Mouse (Mus musculus) kidney, embryonic 14.5 days (tissue): ENCODE data around the gene Kif23. TPM values are rescaled to one million over a fixed set of nuclear protein-coding genes. Genes with fewer than 3 reads are reported as not detected.

ENCODE experiments used
- ATAC-seq: fragments of 200-750 bp; cut with Nextera tagmentation; 2 replicates; pipeline ENCODE4 v1.8.0; 2017; ENCODE audit warnings: moderate number of reproducible peaks, mild to moderate bottlenecking, moderate TSS enrichment, moderate library complexity; ENCODE audit not compliant: low FRiP score, low TSS enrichment
- H3K27ac ChIP-seq: fragments of 300-500 bp; sonication (generic); 2 replicates; pipeline ENCODE4 v1.5.1; 2014; ENCODE audit warnings: low read depth, mild to moderate bottlenecking, low read length, moderate library complexity, mixed read lengths
- H3K27me3 ChIP-seq: fragments of 300-500 bp; sonication (generic); 2 replicates; pipeline ENCODE4 v1.6.1; 2014; ENCODE audit warnings: mild to moderate bottlenecking, low read length; ENCODE audit not compliant: control insufficient read depth, insufficient read depth
- H3K36me3 ChIP-seq: fragments of 300-500 bp; sonication (generic); 2 replicates; pipeline ENCODE4 v1.6.1; 2014; ENCODE audit warnings: low read length, mixed read lengths; ENCODE audit not compliant: control insufficient read depth, insufficient read depth
- H3K4me1 ChIP-seq: fragments of 300-500 bp; sonication (generic); 2 replicates; pipeline ENCODE4 v1.6.1; 2014; ENCODE audit warnings: low read length, mixed read lengths; ENCODE audit not compliant: control insufficient read depth, insufficient read depth
- H3K4me2 ChIP-seq: fragments of 300-500 bp; sonication (generic); replicated peaks from 2 replicates; pipeline ENCODE4 v1.6.1; 2014; ENCODE audit warnings: low read depth, mild to moderate bottlenecking, low read length
- H3K4me3 ChIP-seq: fragments of 300-500 bp; sonication (generic); 2 replicates; pipeline ENCODE4 v1.5.1; 2014; ENCODE audit warnings: mild to moderate bottlenecking, low read length
- H3K9ac ChIP-seq: fragments of 300-500 bp; sonication (generic); 2 replicates; pipeline ENCODE4 v1.6.1; 2014; ENCODE audit warnings: low read depth, mild to moderate bottlenecking, low read length, moderate library complexity
- H3K9me3 ChIP-seq: fragments of 300-500 bp; sonication (generic); 2 replicates; pipeline ENCODE4 v1.6.1; 2016; ENCODE audit warnings: low read length; ENCODE audit not compliant: control insufficient read depth
- WGBS: fragments of 180-500 bp; shearing (Covaris S2); extraction: QIAGEN DNeasy Blood & Tissue Kit; methylation state at CpG from one replicate; pipeline ENCODE4 v1.1.7; 2014; 5-methylcytosine and 5-hydroxymethylcytosine counted together
- polyA plus RNA-seq: library from polyadenylated mRNA; unstranded; fragments of >200 nt; fragmentation: Nextera tagmentation; extraction: Ambion mirVana; gene quantifications from 2 replicates; pipeline ENCODE4 v1.2.1, GENCODE M21; 2014

Kif23 gene
- polyA plus RNA-seq, 1 experiment from 2014 or later: 128 TPM

GRCm38 (mm10) chr9:61959921-61960569 lies 13.5 kb upstream of the Kif23 start:
- H3K27me3 ChIP-seq: no peaks in the 10 kb centered on the region
- ATAC-seq: no peak
- H3K27ac ChIP-seq: peak overlapping the region; percentile 51; the same call in 1 of the 2 replicates
- H3K4me1 ChIP-seq: peaks cover 6% of the 10 kb centered on the region; the same call in 1 of the 2 replicates
- H3K36me3 ChIP-seq: no peaks in the 10 kb centered on the region
- no peaks in the 10 kb centered on the region for H3K9me3 ChIP-seq
- H3K4me2 ChIP-seq: no peak overlapping the region
- H3K9ac ChIP-seq: no peak overlapping the region
- H3K4me3 ChIP-seq: no peak overlapping the region
- WGBS: 76% methylated on average over 1 of the region's 1 CpGs

GRCm38 (mm10) chr9:61954707-61955106 lies 8.1 kb upstream of the Kif23 start:
- Histone ChIP-seq H3K9me3 (no peaks in the 10 kb centered on the region), H3K9ac (no peak overlapping the region), H3K4me1 (no peaks in the 10 kb centered on the region), H3K27me3 (no peaks in the 10 kb centered on the region), H3K36me3 (no peaks in the 10 kb centered on the region), H3K4me3 (no peak overlapping the region), H3K27ac (no peak overlapping the region), H3K4me2 (no peak overlapping the region)
- ATAC-seq: no peak

DNA sequence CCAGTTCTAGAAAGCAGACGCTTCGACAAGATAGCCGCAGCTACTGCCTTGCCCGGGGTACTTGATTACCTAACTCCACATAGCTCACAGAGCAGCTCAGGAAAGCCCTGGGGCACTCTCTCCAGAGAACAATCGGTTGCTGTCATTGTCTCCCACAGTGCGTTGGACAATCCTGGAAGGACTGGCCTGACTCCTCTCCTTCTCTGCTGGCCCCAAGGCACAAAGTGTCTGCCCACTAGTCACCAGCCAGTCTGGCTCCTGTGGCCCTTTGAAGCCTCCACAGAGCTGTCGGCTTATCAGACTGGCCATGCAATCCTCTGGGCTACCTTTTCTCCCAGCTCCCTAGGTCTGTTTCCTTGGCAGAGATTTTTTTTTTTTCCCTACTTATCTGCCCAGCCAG lies 5.7 kb upstream of the Kif23 start:
- no peak overlapping the region for H3K9ac ChIP-seq
- no peak overlapping the region for H3K4me2 ChIP-seq
- no peak for ATAC-seq
- WGBS: 67% methylated on average over 7 of the region's 7 CpGs
- no peaks in the 10 kb centered on the region for H3K9me3 ChIP-seq
- H3K4me3 ChIP-seq: no peak overlapping the region
- H3K27me3 ChIP-seq: no peaks in the 10 kb centered on the region
- H3K4me1 ChIP-seq: no peaks in the 10 kb centered on the region
- no peaks in the 10 kb centered on the region for H3K36me3 ChIP-seq
- H3K27ac ChIP-seq: no peak overlapping the region

DNA sequence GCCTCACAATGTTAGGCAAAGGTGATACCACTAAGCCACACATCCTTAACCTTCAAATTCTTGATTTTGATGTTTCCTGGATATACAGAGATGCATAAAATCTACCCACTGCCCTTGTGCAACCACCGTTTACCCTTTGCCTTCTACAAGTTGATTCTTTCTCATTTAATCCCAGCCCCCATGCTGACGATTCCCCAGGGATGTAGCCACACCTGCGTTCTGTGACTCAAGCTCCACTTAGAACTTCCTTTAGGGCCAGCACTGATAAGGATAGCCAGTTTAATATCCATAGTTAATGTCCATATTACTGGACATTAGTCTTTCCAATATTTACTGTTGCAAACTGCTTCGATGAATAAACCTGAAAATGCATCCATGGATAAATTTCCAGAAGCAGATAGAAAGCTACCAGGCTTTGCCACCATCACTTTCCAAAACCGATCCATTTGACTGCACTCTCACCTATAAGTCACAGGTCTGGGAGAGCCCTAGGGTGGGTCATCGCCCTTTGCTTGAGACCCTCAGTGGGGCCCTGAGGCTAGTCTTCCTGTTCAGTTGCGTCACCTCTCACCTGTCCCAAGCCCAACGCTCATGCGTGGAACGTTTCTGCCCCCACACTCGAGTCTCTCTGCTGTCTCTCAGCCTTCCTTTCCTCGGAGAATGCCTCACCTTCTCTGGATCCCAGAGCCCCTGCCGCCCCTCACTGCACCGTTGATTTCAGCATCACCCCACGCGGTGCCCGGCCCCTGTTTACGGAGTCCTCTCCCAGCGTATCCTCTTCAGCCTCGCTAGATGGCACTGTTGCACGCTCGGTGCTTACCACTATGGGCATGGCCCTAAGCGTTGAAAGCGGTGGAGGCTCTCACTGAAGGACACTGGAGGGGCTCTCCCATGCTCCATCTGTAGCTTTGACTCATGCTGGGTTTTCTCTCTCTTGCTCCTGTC lies 1.1 kb upstream of the Kif23 start:
- WGBS: 8% methylated on average over 24 of the region's 24 CpGs
- Histone ChIP-seq H3K9ac (peak overlapping the region; percentile 38; the same call in 1 of the 2 replicates), H3K9me3 (no peaks in the 10 kb centered on the region), H3K4me3 (peak overlapping the region; percentile 90), H3K27me3 (no peaks in the 10 kb centered on the region), H3K36me3 (peaks cover 12% of the 10 kb centered on the region; the same call in 1 of the 2 replicates), H3K4me1 (0 out of 2 replicates have a peak, but pooled peaks cover 3% of the 10 kb centered on the region), H3K4me2 (peak overlapping the region; percentile 89), H3K27ac (no peak overlapping the region)
- peak; percentile 85 for ATAC-seq

DNA sequence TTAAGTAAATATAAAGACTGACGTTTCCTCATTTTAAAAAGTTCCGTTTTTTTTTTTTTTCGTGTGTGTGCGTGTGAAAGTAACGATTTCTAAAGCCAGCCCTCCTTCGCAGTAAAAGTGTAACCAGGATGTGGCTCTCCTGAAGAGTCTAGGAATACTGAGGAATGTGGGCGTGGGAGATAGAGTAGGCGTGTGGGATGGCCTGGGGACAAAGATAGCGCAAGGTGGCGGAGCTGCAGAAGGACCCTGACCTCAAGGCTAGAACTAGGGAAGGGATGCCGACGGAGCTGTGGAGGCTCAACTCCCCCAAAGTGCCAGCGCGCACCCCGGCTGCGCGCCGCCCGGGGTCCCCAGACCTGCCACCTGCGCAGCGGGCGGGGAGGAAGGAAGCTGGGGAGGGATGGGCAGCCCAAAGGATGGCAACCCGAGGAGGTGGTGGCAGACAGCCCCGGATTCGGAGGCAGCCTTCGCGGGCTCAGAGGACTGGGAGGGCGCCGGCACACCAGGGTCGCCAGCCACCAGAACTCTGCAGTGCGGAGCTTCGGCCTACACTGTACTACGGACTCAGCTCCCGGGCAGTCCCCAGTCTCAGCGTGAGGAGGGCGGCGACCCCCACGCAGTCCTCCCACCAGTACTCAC lies 482 bp downstream of the Kif23 start:
- H3K4me3 ChIP-seq: peak overlapping the region; percentile 90
- H3K9ac ChIP-seq: peak overlapping the region; percentile 86
- under 1% methylated on average over 35 of the region's 38 CpGs for whole genome bisulfite sequencing
- H3K9me3 ChIP-seq: no peaks in the 10 kb centered on the region
- no peaks in the 10 kb centered on the region for H3K27me3 ChIP-seq
- peaks cover 23% of the 10 kb centered on the region for H3K36me3 ChIP-seq
- peak overlapping the region; percentile 89 for H3K4me2 ChIP-seq
- H3K4me1 ChIP-seq: 0 out of 2 replicates have a peak, but pooled peaks cover 3% of the 10 kb centered on the region
- peak; percentile 84 for ATAC-seq
- H3K27ac ChIP-seq: peak overlapping the region; percentile 70; the same call in 1 of the 2 replicates

DNA sequence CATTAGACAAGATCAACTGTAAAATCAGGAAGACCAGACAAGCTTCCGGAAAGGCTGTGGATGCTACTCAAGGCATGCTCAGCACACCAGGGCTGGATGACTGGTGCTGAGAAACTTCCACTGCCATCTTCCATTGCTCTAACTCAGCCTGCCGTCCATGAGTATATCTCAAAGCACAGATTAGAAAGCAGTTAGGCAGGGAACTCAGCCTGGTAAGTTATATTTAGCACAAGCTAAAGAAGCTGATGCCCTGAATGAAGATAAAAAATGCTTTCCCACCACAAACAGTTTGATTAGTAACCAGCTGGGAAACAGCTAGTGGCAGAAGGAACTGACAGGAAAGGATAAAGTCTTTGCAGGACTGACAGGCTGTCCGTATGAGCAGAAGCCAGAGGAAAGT lies 5.5 kb downstream of the Kif23 start:
- H3K9ac ChIP-seq: no peak overlapping the region
- no peaks in the 10 kb centered on the region for H3K9me3 ChIP-seq
- no peaks in the 10 kb centered on the region for H3K27me3 ChIP-seq
- H3K27ac ChIP-seq: no peak overlapping the region
- H3K4me3 ChIP-seq: no peak overlapping the region
- WGBS: 91% methylated on average over 3 of the region's 3 CpGs
- H3K4me2 ChIP-seq: no peak overlapping the region
- H3K36me3 ChIP-seq: peaks cover 73% of the 10 kb centered on the region
- H3K4me1 ChIP-seq: 0 out of 2 replicates have a peak, but pooled peaks cover 3% of the 10 kb centered on the region
- no peak for ATAC-seq

- Histone ChIP-seq H3K27ac (no peak overlapping the region), H3K9me3 (no peaks in the 10 kb centered on the region), H3K36me3 (peaks cover 98% of the 10 kb centered on the region), H3K9ac (no peak overlapping the region), H3K4me3 (no peak overlapping the region), H3K4me1 (no peaks in the 10 kb centered on the region), H3K27me3 (no peaks in the 10 kb centered on the region), H3K4me2 (no peak overlapping the region)
- 70% methylated on average over 2 of the region's 2 CpGs for WGBS
- no peak for ATAC-seq
Observed at GRCm38 (mm10) chr9:61933333-61933732, 13.2 kb downstream of the Kif23 start.

GRCm38 (mm10) chr9:61932009-61932408 lies 14.6 kb downstream of the Kif23 start:
- H3K27me3 ChIP-seq: no peaks in the 10 kb centered on the region
- WGBS: 99% methylated on average over 3 of the region's 3 CpGs
- H3K36me3 ChIP-seq: peaks cover 98% of the 10 kb centered on the region
- H3K9ac ChIP-seq: no peak overlapping the region
- no peaks in the 10 kb centered on the region for H3K4me1 ChIP-seq
- H3K9me3 ChIP-seq: no peaks in the 10 kb centered on the region
- ATAC-seq: no peak
- no peak overlapping the region for H3K27ac ChIP-seq
- H3K4me2 ChIP-seq: no peak overlapping the region
- H3K4me3 ChIP-seq: no peak overlapping the region
